Comparison of ENCODE assay signal across 8 mouse cellular contexts in genomic region chr4:133055163-133055951, GRCm38 (mm10). TPM values are rescaled to one million over a fixed set of nuclear protein-coding genes. Genes with fewer than 3 reads are reported as not detected.
DNase-seq lines count a peak whose midpoint lies in the region; ATAC-seq lines count a peak whose summit lies in the region.

No protein-coding gene starts in this region.

- no peaks in the 10 kb centered on the region for H3K27me3 ChIP-seq in midbrain, embryonic 13.5 days
- no peaks in the 10 kb centered on the region for H3K27me3 ChIP-seq in midbrain, embryonic 11.5 days (ENCODE audit: control insufficient read depth, insufficient read depth, low read length)
- H3K27me3 ChIP-seq in intestine, embryonic 14.5 days (replicated peaks; ENCODE audit: control insufficient read depth, insufficient read depth, low read length), result no peaks in the 10 kb centered on the region
- H3K27me3 ChIP-seq in stomach, embryonic 16.5 days (ENCODE audit: control insufficient read depth, insufficient read depth, low read length), result no peaks in the 10 kb centered on the region

- H3K36me3 ChIP-seq in midbrain, embryonic 13.5 days, result peaks cover 14% of the 10 kb centered on the region
- H3K36me3 ChIP-seq in midbrain, embryonic 11.5 days (ENCODE audit: control insufficient read depth, insufficient read depth, low read length), result no peaks in the 10 kb centered on the region
- H3K36me3 ChIP-seq in intestine, embryonic 14.5 days (ENCODE audit: control insufficient read depth, insufficient read depth, low read length), result 0 out of 2 replicates have a peak, but pooled peaks cover 5% of the 10 kb centered on the region
- H3K36me3 ChIP-seq in stomach, embryonic 16.5 days (ENCODE audit: control insufficient read depth, insufficient read depth, low read length), result no peaks in the 10 kb centered on the region

- ATAC-seq in midbrain, embryonic 13.5 days, result peak; percentile 3; the same call in 1 of the 2 replicates
- no peak for ATAC-seq in midbrain, embryonic 11.5 days (ENCODE audit: low FRiP score)
- peak; percentile 47 for ATAC-seq in intestine, embryonic 14.5 days (replicated peaks; ENCODE audit: low FRiP score, low TSS enrichment, low read depth)
- peak; percentile 52 for ATAC-seq in stomach, embryonic 16.5 days (ENCODE audit: insufficient read depth, low FRiP score)
- no peak for ATAC-seq in megakaryocyte-erythroid progenitor cell, adult 5-6 weeks (replicated peaks; ENCODE audit: low FRiP score, low TSS enrichment, poor library complexity, severe bottlenecking)
- no peak for ATAC-seq in activated CD4-positive, CD25-positive, alpha-beta regulatory T cell, adult 4 months

- peak; percentile 26 for DNase-seq in adrenal gland, postnatal 10 days
- no peak for DNase-seq in adrenal gland, postnatal 4 days (ENCODE audit: low spot score in 2 of 2)
- DNase-seq in midbrain, embryonic 11.5 days (ENCODE audit: low spot score, missing footprints), result no peak
- DNase-seq in intestine, embryonic 14.5 days (ENCODE audit: low spot score), result peak; percentile 77

- H3K4me1 ChIP-seq in midbrain, embryonic 13.5 days (replicated peaks), result peaks cover 73% of the 10 kb centered on the region
- peaks cover 25% of the 10 kb centered on the region for H3K4me1 ChIP-seq in midbrain, embryonic 11.5 days (ENCODE audit: control insufficient read depth, insufficient read depth, low read length)
- H3K4me1 ChIP-seq in intestine, embryonic 14.5 days (replicated peaks; ENCODE audit: control insufficient read depth, insufficient read depth, low read length), result peaks cover 78% of the 10 kb centered on the region
- H3K4me1 ChIP-seq in stomach, embryonic 16.5 days (ENCODE audit: control insufficient read depth, insufficient read depth, low read length), result peaks cover 97% of the 10 kb centered on the region

- H3K9me3 ChIP-seq in midbrain, embryonic 13.5 days, result no peaks in the 10 kb centered on the region
- no peaks in the 10 kb centered on the region for H3K9me3 ChIP-seq in midbrain, embryonic 11.5 days (ENCODE audit: control insufficient read depth, low read length)
- H3K9me3 ChIP-seq in intestine, embryonic 14.5 days (ENCODE audit: control insufficient read depth, low read length), result no peaks in the 10 kb centered on the region
- no peaks in the 10 kb centered on the region for H3K9me3 ChIP-seq in stomach, embryonic 16.5 days (replicated peaks; ENCODE audit: control insufficient read depth, low read length)

- H3K4me2 ChIP-seq in midbrain, embryonic 13.5 days (replicated peaks), result no peak overlapping the region
- no peak overlapping the region for H3K4me2 ChIP-seq in midbrain, embryonic 11.5 days
- peak overlapping the region; percentile 44; the same call in 1 of the 2 replicates for H3K4me2 ChIP-seq in intestine, embryonic 14.5 days (ENCODE audit: low read length)
- H3K4me2 ChIP-seq in stomach, embryonic 16.5 days (ENCODE audit: low read depth, low read length), result peak overlapping the region; percentile 37

- H3K9ac ChIP-seq in midbrain, embryonic 13.5 days (replicated peaks), result peak overlapping the region; percentile 10; the same call in 1 of the 2 replicates
- no peak overlapping the region for H3K9ac ChIP-seq in midbrain, embryonic 11.5 days (ENCODE audit: low read length)
- no peak overlapping the region for H3K9ac ChIP-seq in intestine, embryonic 14.5 days (ENCODE audit: low read length)
- H3K9ac ChIP-seq in stomach, embryonic 16.5 days (ENCODE audit: low read length), result peak overlapping the region; percentile 50

- WGBS in midbrain, embryonic 13.5 days, result 80% methylated on average over 8 of the region's 8 CpGs
- WGBS in midbrain, embryonic 11.5 days, result 72% methylated on average over 8 of the region's 8 CpGs
- WGBS in intestine, embryonic 14.5 days, result 49% methylated on average over 8 of the region's 8 CpGs
- 54% methylated on average over 8 of the region's 8 CpGs for WGBS in stomach, embryonic 16.5 days

- no peak overlapping the region for H3K4me3 ChIP-seq in midbrain, embryonic 13.5 days (replicated peaks)
- H3K4me3 ChIP-seq in midbrain, embryonic 11.5 days (ENCODE audit: low read depth, low read length), result no peak overlapping the region
- H3K4me3 ChIP-seq in intestine, embryonic 14.5 days (ENCODE audit: low read depth, low read length), result no peak overlapping the region
- H3K4me3 ChIP-seq in stomach, embryonic 16.5 days (replicated peaks; ENCODE audit: low read length), result no peak overlapping the region

- no peak overlapping the region for H3K27ac ChIP-seq in midbrain, embryonic 13.5 days
- no peak overlapping the region for H3K27ac ChIP-seq in midbrain, embryonic 11.5 days (ENCODE audit: low read depth, low read length)
- H3K27ac ChIP-seq in intestine, embryonic 14.5 days (ENCODE audit: low read depth), result peak overlapping the region; percentile 82
- peak overlapping the region; percentile 96 for H3K27ac ChIP-seq in stomach, embryonic 16.5 days (ENCODE audit: low read length)

RNA-seq across cellular contexts. Expression of gene Ahdc1, which starts 44.3 kb away (rescaled TPM):
- 10 to 100 TPM; 50.8 to 74.3 TPM for total RNA-seq in adrenal gland, postnatal 10 days (2021)
- 10 to 100 TPM; 92.5 to 98.7 TPM for total RNA-seq in adrenal gland, postnatal 4 days (2021)
- 10.4 and 12.6 TPM in 2 replicates for polyA plus RNA-seq in midbrain, embryonic 13.5 days (2015; fragmentation: Nextera tagmentation; extraction: Ambion mirVana)
- 4.9 and 5.3 TPM in 2 replicates for polyA plus RNA-seq in midbrain, embryonic 11.5 days (2014; fragmentation: Nextera tagmentation; extraction: Ambion mirVana)
- 7.3 and 8.1 TPM in 2 replicates for polyA plus RNA-seq in intestine, embryonic 14.5 days (2014; fragmentation: Nextera tagmentation; extraction: Ambion mirVana)
- polyA plus RNA-seq in stomach, embryonic 16.5 days (2015; fragmentation: Nextera tagmentation; extraction: Ambion mirVana), result 4.9 and 7.1 TPM in 2 replicates
- total RNA-seq in megakaryocyte-erythroid progenitor cell, adult 5-6 weeks (2014; fragmentation: Nextera tagmentation), result 4.8 and 7.0 TPM in 2 replicates
- 0.33 and 0.72 TPM in 2 replicates for total RNA-seq in megakaryocyte-erythroid progenitor cell, adult 5-6 weeks (2017)
- 1 to 10 TPM; 2.1 TPM for polyA plus RNA-seq in activated CD4-positive, CD25-positive, alpha-beta regulatory T cell, adult 4 months (2017; shearing (Covaris generic))

Comparison
In these comparisons a context has a peak if more than half of its experiments do, and no peak if none do; other contexts are left out.
1. DNase-seq: peak in adrenal gland, postnatal 10 days (single experiment) and intestine, embryonic 14.5 days (single experiment); none in adrenal gland, postnatal 4 days (0 of 2) and midbrain, embryonic 11.5 days (single experiment).
2. ATAC-seq: peak in midbrain, embryonic 13.5 days (single experiment), intestine, embryonic 14.5 days (single experiment) and stomach, embryonic 16.5 days (single experiment); none in midbrain, embryonic 11.5 days (single experiment), megakaryocyte-erythroid progenitor cell, adult 5-6 weeks (single experiment) and activated CD4-positive, CD25-positive, alpha-beta regulatory T cell, adult 4 months (single experiment).
3. H3K9ac ChIP-seq: peak in midbrain, embryonic 13.5 days (single experiment) and stomach, embryonic 16.5 days (single experiment); none in midbrain, embryonic 11.5 days (single experiment) and intestine, embryonic 14.5 days (single experiment).
4. H3K27ac ChIP-seq: peak in intestine, embryonic 14.5 days (single experiment) and stomach, embryonic 16.5 days (single experiment); none in midbrain, embryonic 13.5 days (single experiment) and midbrain, embryonic 11.5 days (single experiment).
5. H3K4me2 ChIP-seq: peak in intestine, embryonic 14.5 days (single experiment) and stomach, embryonic 16.5 days (single experiment); none in midbrain, embryonic 13.5 days (single experiment) and midbrain, embryonic 11.5 days (single experiment).